Mouse (Mus musculus) heart, postnatal 0 days (tissue): ENCODE measurements around the gene Snx29.

Experiments
- CTCF ChIP-seq: IDR thresholded peaks from 2 replicates; pipeline ENCODE4 v1.5.1; 2016; ENCODE audit warnings: antibody characterized with exemption, control low read depth, low read depth
- EP300 ChIP-seq: IDR thresholded peaks from 2 replicates; pipeline ENCODE4 v1.6.1; 2016; ENCODE audit warnings: antibody characterized with exemption, low read depth

DNA sequence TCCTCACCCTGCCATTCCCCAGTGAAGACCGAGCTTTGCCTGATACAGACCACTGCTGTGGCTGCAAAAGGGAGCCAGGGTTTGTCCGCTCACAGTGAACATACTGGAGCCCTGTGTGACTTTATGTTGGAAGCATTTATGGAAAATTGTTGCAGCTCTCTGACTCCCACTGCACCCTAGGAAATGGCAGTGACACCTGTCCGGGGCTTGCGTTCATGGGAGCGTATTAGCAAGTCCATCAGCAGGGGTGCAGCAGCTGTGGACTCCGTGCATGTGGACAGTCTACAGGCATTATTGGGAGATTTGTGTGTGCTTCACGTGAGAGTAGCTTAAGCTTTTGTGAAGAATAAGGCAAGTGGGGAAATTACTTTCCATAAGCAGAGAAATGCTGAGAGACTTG, 307.0 kb downstream of the Snx29 start:
- no peak for TF ChIP-seq CTCF
- TF ChIP-seq EP300: no peak
